Mouse (Mus musculus): ENCODE data around the gene Mmgt2.

The Mmgt2 gene

DNA sequence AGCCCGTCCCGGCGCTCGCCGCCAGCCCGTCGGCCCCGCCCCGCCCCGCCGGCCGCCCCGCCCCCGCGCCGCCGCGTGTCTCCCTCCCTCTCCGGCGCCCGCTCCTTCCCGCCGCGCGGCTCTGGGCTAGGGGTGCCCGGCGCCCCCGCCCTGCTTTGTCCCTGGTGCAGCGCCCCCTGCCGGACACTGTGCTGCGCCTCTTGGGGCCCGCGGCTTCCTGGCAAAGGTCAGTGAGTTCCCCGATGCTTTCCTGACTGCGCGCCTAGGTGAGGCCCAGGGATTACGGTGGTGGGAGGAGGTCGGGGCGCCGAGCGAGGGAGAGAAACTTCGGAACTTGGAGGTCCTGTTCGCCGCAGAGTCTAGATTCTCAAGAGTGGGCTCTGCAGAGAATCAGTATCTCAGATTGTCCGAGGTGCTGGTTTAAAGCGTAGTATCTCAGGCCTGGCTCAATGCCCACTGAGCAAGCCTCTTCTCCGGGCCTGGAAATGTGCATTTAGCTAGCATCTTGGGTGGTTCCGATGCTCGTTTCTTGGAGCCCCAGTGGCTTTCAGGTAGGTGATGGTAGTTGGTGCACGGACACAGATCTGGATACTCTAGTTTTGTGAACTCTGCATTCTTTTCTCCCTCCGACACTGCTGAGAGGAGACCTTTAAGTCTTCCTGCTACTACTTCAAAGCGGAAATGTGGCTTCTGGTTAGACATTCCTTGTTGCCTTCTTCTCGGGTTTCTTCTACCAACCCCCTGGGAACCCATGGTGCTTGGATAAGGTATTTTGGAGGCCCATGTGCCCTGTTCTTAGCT, at the start of gene Mmgt2:
Gene Mmgt2, plus strand, starts transcription at position 74 of the 801 bp plus-strand sequence.
- peak; percentile 80 for DNase-seq (ENCODE audit: low spot score)

DNA sequence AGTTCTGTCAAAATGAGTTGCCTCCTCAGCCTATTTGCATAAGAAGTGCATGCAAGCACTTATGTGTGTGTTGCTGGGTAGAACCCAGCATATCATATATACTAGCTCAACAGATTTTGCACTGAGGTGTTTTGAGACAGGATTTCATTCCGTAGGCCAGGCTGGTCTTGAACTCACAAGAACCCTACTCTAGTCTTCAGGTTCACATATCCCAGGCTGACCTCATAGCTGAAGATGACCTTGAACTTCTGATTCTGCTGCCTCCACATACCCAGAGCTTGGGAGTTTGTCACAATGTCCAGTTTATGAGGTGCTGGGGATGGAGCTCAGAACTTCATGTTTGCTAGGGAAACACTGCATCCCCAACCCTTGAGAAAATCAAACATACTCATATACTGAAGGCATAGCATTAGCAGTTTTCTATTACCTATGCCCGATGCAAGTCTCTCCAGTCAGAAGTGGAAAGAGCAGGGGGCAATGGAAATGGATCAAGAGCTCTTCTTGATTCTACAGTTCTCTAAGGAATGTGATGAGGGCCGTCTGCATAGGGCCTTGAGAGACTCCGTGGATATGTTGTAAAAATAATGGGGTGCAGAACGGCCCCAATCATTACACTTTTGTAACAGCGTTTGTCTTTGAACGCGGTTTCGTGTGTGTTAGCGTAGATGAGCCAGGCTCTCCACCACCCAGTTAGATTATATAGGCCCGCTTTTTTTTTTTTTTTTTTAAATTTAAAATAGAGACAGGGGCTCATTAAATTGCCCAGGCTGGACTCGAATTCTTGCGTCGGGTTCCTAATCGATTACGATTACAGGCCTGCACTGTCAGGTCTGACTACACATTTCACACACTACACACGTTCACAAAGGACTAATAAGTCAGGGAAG, 46.5 kb upstream of the Mmgt2 start:
- no peak for DNase-seq (ENCODE audit: low spot score)

GRCm38 (mm10) chr11:62602619-62603311, 45.7 kb upstream of the Mmgt2 start:
- DNase-seq (ENCODE audit: low spot score) = peak; percentile 97

- peak; percentile 63 for DNase-seq (ENCODE audit: low spot score)
Observed at GRCm38 (mm10) chr11:62603312-62604056, 45.0 kb upstream of the Mmgt2 start.

DNA sequence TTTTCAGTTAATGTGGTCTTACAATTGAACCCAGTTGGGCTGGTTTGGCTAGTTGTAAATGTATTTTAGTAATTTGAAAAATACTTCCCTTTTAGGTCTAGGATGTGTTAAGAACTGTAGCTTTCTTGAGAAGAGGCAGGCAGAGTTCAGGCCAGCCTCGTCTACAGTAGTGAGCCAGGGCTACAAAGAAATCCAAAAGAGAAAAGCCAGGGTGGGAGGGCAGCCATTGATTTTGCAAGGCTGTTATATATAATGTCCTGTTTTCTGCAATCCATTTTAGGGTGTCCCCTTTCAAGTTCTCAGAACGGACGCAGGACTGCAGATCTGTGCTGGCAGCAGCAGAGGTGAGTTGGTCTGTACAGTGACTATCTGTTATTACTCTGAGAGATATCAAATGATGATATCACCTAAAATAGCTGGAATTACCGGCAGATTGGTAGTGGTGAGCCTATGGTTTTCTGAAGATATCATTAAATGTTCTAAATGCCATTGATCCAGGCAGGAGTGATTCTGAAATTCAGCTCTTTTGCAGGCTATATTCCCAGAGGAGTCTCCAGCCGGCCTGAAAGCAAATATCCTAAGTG, 44.2 kb upstream of the Mmgt2 start:
- no peak for DNase-seq (ENCODE audit: low spot score)

DNA sequence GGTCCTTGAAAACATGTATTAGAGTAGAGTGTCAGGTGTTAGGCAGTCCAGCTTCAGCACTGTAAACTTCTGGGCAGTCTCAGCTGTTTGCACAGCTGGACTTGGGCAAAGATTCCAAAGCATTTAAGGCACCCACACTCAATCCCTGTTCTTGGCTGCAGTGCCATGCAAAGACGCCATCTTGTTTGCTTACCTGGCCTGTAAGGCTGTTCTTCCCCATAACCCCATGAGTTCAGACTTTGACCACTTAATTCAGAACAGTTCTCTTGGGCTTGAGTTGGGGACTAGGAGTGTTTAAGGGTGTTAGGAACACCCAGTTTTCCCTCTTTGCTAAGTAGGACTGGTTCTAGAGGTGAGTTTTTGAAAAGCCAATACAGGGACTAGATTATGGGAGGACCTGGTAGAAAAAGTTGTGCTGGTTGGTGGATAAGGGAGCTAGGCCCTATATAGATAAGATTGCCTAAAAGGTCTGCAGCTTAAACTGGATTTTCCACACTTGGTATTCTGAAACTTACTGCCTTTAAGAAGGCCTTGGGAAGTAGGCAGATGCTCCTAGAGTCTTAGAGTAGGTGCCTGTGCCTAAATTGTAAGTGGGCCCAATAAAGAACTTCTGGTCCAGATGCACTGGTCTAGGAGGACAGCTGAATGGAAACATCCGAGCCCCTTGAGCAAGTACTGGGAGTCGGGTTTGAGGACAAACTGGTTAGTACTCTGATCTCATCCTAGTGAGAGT, 43.4 kb upstream of the Mmgt2 start:
- DNase-seq (ENCODE audit: low spot score) = peak; percentile 34

GRCm38 (mm10) chr11:62605619-62606298, 42.7 kb upstream of the Mmgt2 start:
- DNase-seq (ENCODE audit: low spot score) = peak; percentile 20

- peak; percentile 36 for DNase-seq (ENCODE audit: low spot score)
Observed at GRCm38 (mm10) chr11:62606299-62607169, 41.9 kb upstream of the Mmgt2 start.

GRCm38 (mm10) chr11:62607170-62607951, 41.1 kb upstream of the Mmgt2 start:
- DNase-seq (ENCODE audit: low spot score) = no peak

- DNase-seq (ENCODE audit: low spot score) = no peak
Observed at GRCm38 (mm10) chr11:62607952-62608201, 40.6 kb upstream of the Mmgt2 start.

DNA sequence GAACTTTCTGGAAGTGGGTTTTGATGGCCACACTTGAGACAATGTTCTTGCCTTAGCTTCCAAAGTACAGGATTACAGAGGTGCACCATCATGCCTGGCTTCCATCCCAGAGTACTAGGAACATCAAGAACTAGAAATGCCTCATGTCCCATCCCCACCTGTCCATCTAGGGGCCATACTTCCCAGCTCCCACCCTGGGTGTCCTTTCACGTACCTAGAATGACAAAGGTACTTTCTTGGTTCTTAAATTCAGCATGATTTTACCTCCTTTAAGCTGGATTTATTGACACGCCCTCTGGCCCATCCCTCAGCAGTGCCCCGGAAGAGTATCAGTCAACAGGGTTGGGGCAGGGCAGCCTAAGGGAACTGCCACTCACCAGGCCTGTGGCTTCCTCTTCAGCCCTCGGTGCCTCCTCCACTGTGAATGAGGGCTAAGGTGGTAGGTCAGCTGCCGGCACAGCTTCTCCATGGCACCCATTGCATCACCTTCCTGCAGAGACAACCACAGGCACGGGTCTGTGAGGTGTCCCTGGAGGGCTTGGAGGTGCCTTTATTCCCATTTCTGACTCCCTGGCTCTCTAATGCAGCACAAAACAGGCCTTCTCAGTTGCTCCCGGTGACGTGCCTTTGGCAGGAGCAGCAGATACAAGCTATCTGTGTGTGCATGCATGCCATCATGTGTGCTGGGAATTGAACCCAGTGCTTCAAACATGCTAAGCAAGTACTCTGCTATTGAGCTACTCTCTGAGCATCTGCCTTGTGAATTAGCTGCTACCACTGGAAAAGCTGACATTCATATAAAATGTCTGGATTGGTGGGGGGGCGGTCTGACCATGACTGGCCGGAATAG, 39.4 kb upstream of the Mmgt2 start:
- DNase-seq (ENCODE audit: low spot score) = no peak

GRCm38 (mm10) chr11:62610304-62610703, 38.2 kb upstream of the Mmgt2 start:
- no peak for DNase-seq (ENCODE audit: low spot score)

DNA sequence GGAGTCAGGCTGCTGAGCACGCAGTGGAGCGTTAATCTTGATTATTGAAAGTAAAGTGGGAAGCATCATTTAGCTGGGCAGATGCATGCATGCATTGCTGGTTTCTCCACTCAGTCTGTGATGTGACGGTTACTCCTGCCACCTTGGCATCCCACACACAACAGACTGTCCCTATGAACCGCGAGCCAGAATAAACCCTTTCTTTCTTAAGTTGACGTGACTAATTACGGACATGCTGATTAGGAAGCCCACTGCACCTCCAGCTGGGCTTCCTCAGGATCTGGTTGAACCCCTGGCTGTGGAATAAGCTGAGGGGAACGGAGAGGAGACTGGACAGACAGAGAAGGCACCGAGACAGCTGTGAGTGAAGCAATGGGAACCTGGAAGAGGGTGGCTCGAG, 35.9 kb upstream of the Mmgt2 start:
- no peak for DNase-seq (ENCODE audit: low spot score)

DNA sequence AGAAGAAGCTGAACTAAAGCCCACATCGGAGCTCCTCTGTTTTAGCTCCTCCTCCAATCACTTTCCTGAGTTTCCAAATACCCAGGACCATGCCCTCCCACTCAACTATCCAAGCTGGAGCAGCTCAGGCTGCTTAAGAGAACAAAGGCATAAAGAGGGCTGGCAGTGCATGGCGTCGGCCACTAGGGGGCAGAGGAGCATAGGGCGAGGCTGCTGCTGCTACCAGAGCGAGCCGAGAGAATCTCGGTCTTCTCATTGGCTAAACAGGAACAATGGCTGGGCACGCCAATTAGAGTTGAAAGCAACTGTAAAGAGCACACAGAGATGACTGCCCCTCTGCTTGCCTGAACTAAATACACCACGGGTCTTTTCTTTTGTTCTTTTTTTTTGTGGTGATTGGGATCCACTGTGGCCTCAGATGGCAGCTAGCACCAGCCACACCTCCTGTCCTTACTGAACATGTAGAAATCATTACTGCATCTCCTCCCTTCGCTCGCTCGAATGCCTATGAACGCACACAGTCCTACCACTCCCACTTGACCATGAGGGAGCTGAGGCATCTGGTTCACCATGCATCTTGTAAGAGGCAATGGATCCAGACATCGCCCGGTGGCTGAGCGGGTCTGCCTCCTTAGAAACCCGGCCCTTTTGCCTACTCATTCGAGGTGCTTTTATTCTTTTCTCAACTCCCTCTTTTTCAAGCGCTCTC, 34.7 kb upstream of the Mmgt2 start:
- DNase-seq (ENCODE audit: low spot score) = peak; percentile 75

DNA sequence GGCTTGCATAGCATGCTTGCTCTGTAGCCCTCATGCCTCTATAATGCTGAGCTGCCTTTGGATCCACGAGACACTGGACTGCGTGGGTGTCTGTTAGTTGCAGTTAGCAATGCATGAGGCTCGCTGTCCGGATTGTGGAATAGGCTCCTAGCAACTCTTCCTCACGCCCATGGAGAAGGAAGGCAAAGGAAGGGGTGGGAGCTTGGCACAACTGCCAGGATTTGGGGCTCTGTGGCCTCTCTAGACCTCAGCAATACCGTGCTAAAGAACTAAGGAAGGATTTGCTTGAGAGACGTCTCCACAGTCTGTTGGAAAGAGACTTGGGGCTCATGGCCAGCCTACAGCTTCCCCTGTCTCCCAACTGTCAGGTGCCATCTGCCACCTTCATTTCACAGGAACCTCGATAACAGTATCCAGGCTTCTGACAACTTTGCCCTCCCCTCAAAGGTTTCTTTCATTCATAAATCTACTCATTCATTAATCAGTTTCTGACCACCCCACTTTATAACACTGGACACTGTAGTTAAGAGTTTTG, 33.5 kb upstream of the Mmgt2 start:
- no peak for DNase-seq (ENCODE audit: low spot score)

DNA sequence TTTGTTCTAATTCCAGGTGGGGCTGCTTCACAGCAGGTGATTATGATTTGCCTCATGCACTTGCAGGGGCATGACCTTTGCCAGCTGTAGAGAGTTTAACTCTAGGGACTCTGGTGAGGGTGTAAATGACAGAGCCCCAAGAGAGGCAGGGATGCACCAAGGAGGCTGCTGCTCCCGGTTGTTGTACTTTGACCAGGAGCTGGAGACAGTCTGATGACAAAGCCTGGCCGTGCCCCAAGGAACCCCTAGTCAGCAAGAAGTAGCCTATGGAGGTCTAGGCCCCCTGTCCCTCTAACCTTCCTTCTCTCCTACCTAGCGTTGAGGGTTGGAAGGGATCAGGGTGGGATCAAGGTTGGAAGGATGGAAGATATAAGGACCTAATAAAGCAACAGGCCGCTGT, 33.0 kb upstream of the Mmgt2 start:
- DNase-seq (ENCODE audit: low spot score) = no peak

DNA sequence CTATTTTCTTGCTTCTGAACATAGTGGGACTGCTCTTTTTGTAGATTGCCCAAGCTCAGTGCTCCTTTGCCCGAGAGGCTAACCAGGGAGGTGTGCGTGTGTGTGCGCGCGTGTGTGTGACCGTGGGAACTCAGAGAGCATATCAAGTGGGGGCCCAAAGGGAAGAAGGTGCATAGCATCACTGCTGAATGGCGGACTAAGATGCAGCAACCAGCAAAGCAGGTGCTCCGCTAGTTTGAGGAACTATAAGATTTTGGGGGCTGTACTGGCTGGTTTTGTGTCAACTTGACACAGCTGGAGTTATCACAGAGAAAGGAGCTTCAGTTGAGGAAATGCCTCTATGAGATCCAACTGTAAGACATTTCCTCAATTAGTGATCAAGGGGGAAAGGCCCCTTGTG, 27.4 kb upstream of the Mmgt2 start:
- DNase-seq (ENCODE audit: low spot score) = no peak
